Mouse (Mus musculus) left cerebral cortex, postnatal 36 days (tissue): Measurements from ENCODE around the gene Atf7. TPM values are rescaled to one million over a fixed set of nuclear protein-coding genes. Genes with fewer than 3 reads are reported as not detected.
A peak's percentile ranks its signal among the peaks of the same experiment; 100 is the strongest.
"Not testable (repeated sequence)": the region's sequence is repeated elsewhere in the genome, so short reads cannot be mapped to it uniquely, and the experiment has no call there.

Source experiments
- DNase-seq, 2 experiments: peaks; one replicate each; pipeline ENCODE4 v3.0.0; 2021 to 2022; ENCODE audit warnings: low spot score in 2 of 2, mixed read lengths in 1 of 2
- intact Hi-C: fragments of 180-260 bp; cut with DNase I; formaldehyde crosslinking; loops from one replicate; pipeline ENCODE4 v1.15.1; 2025
- total RNA-seq, 2 experiments: library from RNA; stranded (reverse); gene quantifications; 2 replicates each; pipeline ENCODE4 v1.2.3; 2021

Atf7 gene
- total RNA-seq, 2 experiments from 2014 or later: 27.1 to 43.0 TPM

DNA sequence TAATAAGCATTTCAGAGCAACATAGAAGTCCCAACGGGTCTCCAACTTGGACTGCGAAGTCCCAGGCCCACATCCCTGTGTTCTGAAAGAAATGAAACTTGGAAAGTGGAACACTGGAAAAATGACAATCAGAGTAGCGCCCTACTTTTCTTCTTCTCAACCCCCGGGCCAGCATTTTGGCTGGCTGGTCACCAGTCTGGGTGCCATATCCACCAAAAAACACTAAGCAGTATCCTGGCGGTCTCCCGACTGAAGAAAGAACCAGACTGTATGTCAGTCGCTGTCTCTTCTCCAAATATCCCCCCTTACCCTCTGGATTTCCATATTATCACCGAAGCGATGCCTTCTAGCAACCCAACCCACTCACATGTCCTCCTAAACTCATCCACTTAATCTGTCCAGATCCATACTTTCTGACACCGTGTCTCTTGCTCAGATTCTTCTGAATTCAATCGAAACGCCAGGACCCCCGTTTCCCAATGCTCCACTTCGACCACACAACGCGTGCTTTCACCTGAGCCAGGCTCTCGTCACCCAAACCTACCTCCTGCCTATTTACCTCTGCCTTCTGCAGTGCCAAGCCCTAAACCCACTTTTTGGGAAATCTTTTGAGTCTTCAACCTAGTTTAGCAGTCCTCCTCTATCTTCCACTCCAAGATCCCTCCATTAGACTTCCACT lies 834 bp downstream of the Atf7 start:
- peak; percentile 25 to 31 for DNase-seq
- intact Hi-C loops: loop anchor here (2.0 kb wide), 1 partner anchor 46 kb away; no protein-coding TSS in a partner anchor

DNA sequence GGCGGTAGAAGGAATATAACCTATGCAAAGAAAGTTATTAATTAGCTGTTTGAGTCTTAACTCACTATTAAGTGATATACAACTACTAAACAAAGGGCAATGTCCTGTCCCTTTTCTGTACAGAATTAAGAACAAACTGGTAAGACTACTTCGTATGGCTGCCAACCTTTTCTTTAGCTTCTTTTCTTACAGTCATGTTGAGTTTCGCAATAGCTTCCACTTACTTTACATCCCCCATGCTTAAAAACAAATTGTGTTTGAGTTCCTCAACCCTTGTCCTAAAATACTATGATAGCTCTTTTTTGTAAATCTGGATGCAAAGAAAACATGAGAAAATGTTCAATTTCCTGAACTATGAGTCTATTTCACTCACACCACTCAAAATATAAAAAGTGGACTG lies 2.1 kb downstream of the Atf7 start:
- DNase-seq: no peak
- intact Hi-C loops: no loop called here

DNA sequence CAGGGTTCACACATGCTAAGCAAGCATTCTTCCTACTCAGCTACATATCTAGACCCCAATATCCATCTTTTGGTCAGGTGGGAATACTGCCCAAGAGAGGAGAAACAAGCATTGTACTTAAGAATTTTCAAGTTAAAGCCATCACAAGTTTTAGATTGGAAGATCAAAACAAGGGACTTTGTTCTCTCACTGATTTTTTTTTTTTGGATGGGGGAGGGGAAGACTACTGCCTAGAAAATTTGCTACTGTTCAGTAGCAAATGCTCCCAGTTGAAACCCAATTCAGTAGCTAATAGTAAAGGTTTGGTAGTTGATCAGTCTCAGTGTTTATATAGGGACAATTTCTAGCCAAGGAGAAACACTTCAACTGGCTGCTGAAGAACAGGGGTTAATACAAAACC lies 2.7 kb downstream of the Atf7 start:
- intact Hi-C loops: no loop called here
- DNase-seq: no peak

DNA sequence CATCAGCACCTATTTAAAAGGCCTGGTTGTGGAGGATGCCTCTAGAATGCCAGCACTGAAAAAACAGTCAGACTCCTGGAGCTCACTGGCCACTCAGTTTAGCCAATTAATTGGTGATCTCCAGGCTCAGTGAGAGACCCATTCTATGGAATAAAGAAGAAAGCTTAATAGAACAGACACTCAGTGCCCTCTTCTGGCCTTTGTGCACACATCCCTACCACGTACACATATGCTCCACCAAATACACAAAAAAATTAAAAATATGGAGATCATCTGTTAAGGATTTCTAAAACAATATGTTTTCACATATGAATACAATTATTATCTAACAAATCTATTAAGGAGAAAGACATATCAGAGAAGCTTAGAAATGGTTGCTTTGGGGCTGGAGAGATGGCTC lies 4.5 kb downstream of the Atf7 start:
- intact Hi-C loops: no loop called here
- no peak for DNase-seq

DNA sequence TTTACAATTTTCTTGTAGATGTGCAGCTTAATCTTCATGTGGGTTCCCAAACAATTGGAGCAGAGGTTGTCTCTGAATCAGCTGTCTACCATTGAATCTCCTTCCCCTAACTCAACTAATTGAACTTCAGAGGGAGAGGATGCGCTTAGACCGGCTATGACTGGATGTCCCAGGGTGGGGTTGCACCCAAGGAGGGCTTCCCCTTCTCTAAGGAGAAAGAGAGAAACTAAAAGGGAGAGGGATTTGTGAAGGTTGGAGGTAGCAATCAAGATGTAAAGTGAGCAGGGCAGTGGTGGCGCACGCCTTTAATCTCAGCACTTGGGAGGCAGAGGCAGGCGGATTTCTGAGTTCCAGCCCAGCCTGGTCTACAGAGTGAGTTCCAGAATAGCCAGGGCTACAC lies 5.8 kb downstream of the Atf7 start:
- intact Hi-C loops: no loop called here
- DNase-seq: no peak

DNA sequence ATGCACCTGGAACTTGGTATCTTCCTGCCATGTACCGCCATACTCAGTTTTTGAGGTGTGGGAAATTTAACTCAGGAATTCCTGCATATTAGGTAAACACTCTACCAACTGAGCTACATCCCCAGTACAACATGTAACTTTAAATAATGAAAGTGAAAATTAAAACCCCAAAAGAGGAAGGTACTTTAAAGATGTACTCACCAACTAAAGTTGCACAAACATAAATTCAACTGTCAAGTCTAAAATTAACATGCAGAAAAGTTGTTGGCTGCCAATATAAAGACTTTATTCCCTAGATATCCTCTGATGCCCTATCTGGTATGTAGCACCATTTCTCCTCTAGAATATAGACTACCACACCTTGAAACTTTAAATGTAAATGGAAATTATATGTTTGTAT lies 7.6 kb downstream of the Atf7 start:
- no peak for DNase-seq
- intact Hi-C loops: no loop called here

DNA sequence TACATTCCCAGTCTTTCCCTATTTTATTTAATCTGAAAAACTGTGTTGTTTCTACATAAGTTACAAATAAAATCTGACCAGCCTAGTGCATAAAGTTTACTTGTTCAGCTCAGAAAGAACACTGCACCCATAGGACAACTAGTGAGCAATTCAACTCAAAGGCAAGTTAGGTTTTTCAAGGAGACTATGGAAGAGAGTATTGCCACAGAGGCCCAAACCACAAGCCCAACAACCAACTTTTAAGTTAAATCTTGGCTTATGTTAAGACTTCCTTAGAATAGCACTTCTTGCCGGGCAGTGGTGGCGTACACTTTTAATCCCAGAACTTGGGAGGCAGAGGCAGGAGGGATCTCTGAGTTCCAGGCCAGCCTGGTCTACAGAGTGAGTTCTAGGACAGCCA lies 9.1 kb downstream of the Atf7 start:
- intact Hi-C loops: no loop called here
- DNase-seq: no peak

DNA sequence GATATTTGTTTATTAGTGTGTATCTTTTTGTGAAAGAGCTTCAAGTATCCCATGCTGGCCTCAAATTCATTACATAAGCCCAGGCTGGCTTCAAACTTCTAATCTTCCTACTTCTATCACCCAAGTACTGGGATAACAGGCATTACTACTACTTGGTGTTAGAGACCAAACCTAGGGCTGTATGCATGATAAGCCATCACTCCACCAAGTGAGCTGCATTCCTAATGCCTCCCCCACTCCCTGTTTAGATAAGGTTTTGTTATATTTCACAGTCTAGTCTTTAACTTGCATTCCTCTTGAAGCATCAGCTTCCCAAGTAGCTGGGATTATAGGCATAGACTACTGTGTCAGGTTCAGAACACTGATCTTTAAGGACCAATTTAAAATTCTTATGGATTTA lies 11.0 kb downstream of the Atf7 start:
- intact Hi-C loops: no loop called here
- no peak for DNase-seq

DNA sequence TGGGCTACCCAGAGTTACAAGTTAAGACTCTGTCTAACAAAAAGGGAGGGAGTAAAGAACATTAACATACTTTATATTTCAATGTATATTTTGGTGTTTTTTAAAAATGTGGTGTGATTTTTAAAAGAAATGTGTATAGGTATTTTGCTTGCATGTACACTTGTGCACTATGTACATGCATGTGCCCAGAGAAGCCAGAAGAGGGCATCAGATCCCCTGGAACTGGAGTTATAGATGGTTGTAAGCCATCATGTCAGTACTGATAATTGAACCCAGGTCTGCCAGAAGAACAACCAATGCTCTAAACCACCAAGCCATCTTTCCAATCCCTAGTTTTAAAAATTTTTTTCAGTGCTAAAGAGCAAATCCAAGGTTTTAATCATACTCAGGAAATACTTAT lies 12.3 kb downstream of the Atf7 start:
- DNase-seq: no peak
- intact Hi-C loops: no loop called here

DNA sequence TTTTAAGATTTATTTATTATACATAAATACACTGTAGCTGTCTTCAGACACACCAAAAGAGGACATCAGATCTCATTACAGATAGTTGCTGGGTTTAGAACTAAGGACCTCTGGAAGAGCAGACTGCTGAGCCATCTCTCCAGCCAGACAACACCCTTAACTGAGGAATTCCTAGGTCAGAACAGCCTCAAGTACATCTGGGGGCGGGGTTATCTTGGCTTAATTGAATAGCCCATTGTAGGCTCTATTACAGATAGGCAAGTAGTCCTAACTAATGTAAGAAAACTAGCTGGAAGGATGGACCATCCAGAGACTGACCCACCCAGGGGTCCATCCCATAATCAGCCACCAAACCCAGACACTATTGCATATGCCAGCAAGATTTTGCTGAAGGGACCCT lies 16.7 kb downstream of the Atf7 start:
- DNase-seq, intact Hi-C loops: not testable (repeated sequence)

DNA sequence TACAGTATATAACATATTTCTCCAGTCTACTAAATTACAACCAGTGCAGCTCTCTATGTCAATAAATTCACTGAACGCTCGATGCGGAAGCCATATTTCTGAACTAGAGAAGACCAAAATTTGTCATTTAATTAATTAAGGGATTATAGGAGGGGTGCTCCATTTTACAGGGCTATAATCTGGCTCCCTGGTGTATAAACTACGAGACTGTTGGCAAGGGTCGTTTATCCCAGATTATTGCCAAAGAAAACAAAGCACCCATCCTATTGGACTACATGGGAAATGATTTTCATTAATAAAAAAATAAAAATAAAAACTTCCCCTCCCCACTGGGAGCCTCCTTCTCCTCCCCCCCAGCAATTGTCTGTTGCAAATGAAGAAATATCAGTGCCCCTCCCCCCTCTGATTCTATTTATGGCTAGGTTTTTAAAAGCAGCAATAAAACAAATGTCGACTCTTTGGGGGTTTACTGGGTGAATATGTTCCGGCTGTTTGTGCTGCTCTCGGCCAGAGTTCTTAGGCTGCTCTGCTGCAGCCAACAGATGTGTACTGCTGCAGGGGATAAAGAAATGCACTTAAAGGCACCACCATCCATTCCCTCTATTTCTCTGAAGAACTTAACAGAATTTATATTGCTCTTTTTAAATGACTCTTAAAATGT lies 31.1 kb downstream of the Atf7 start:
- intact Hi-C loops: no loop called here

DNA sequence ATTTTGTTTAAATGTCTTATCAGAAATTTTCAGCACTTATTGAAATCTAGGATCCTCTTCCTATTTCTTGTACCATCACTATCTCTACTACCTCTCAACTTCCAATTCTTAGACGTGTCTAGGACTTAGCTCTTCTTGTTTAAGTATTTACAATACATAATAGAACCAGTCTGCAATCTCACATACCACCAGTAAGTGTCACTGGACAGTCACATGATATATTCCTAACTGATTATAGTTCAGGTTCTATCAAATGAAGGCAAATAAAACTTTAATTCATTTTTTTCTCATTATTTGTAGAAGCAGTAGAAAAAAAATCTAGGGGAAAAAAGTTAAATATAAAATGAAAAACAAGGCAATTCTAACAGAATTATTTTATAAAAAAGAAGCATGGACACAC lies 32.6 kb downstream of the Atf7 start:
- no peak for DNase-seq
- intact Hi-C loops: no loop called here

More for the DNA sequence above, 31.1 kb downstream of the Atf7 start:
- DNase-seq: no peak

DNA sequence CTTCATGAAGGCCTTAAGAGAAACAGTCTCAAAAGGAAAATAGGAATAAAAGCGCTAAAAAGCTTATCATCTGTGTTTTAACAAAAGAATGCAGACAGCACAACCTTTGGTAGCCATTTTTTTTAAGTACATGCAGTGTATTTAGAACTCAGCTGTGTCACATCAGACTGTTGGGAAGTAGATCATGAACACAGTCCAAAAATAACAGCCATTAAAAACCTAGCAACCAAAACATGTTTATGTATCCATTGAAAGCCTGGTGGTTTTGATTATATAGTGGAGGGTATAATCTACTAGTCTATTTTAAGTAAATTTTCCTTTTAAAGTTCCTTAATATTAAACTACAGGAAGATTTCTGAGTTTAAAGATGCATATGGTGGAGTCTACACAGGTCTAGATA lies 34.7 kb downstream of the Atf7 start:
- no peak for DNase-seq
- intact Hi-C loops: no loop called here

DNA sequence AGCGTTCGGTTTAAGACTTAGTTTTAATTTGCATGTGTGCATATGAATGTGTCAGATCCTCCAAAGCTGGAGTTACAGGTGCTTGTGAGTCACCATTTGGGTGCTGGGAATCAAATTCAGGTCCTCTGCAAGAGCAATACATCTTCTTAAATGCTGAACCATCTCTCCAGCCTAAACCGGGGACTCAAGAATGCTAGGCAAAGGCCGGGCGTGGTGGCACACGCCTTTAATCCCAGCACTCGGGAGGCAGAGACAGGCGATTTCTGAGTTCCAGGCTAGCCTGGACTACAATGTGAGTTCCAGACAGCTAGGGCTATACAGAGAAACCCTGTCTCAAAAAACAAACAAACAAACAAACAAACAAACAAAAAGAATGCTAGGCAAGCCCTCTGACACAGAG lies 35.4 kb downstream of the Atf7 start:
- no peak for DNase-seq
- intact Hi-C loops: no loop called here

DNA sequence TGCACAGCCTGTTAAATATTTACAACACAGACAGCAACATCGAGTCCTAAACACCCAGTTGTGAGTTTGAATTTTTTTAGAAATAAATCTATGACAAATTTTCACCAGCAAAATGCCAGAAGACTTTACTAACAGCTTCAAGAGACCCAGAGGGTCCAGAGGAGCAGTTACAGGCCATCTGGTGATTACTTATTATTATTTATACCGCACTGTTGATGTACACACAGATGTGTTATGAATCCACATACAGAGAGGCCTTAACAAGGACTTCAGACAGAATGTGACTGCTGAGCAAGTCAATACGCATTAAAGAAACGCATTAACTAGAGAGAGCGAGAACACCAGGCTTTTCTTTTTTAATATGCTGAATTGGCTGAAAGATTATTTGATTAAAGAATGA lies 39.8 kb downstream of the Atf7 start:
- DNase-seq: no peak
- intact Hi-C loops: no loop called here

DNA sequence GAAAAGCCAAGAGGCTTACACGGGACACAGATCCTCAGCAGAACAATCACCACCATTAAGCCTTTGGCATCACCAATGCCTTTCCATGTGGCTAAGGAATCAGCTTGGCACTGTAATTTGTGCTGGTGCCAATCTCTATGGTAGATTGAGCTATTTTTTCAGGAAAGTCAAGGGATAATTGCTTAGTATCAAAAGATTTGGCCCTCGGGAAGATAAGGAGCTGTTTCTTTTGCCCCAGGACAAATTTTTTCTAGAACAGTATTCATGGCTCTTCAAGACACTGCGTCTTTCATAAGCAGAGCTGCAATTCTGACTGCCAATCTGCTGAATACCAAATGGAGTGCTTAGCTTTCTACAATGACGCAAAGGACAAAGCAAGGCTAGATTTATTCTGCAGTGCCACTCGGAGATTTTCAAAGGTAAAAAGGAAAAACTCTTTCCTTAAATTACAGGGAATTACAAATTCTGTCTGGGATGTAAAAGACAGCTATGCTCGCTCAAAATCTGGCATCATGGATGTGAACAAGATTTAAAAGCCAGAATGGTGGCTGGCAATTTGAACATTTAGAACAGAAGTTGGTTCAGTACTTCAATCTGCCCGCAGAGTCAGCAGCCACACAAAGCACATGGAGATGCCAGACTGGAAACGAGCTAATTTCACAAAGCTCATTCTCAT lies 41.4 kb downstream of the Atf7 start:
- peak; percentile 36 to 43 for DNase-seq
- intact Hi-C loops: loop anchor here (5.0 kb wide), 1 partner anchor 43 kb away; the partner anchor contains the start of genes Atf7 and Gm28047

DNA sequence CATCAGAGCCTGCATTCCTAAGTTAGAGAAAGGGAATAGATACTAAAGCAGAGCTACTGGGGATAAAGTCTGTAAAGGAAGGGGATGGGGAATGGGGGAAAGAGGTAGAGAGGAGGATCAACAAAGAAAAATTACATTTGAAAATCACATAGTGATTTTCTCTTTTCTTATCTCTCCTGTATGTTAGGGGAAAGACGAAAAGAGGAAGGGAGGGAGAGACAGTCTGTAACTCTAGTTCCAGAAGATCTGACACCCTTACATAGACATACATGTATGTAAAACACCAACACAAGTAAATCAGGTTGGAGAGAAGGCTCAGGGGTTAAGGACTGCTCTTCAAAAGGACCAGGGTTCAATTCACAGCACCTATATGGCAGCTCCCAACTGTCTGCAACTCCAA lies 44.1 kb downstream of the Atf7 start:
- intact Hi-C loops: loop anchor here (5.0 kb wide), 1 partner anchor 46 kb away; the partner anchor contains the start of genes Atf7 and Gm28047

DNA sequence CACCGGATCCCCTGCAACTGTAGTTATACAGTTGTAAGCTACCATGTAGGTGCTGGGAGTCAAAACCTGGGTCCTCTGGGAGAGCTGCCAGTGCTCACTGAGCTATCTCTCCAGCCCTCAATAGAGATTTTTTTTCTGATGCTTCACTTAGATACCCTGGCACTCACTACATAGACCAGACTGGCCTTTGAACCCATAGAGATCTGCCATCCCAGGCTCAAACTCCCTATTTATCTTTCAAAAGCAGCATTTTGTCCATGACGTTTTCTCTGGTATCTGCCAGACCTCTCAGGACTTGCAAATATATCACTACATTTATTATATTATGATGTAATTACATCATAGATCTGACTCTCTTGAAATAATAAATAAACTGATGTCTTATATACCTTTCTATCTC lies 46.9 kb downstream of the Atf7 start:
- no peak for DNase-seq
- intact Hi-C loops: no loop called here

More for the DNA sequence above, 44.1 kb downstream of the Atf7 start:
- no peak for DNase-seq

DNA sequence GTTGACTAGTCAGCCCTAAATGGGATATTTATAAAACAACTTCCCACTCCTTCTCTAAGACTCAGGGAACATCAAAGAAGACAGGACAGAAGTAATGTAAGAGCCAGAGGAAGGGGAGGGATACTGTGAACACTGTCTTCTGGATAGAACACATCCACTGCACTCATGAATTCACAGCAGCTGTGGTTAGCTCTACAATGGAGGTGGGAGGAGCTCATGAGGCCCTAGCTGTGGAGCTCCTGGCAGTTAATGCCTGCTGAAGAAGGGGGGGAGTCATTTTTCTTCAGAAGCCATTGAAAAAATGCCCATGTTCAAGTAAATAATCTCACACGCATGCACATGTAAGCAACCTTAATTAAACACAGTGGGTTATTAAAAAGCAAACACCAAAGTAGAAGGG lies 48.3 kb downstream of the Atf7 start:
- DNase-seq: no peak
- intact Hi-C loops: no loop called here

DNA sequence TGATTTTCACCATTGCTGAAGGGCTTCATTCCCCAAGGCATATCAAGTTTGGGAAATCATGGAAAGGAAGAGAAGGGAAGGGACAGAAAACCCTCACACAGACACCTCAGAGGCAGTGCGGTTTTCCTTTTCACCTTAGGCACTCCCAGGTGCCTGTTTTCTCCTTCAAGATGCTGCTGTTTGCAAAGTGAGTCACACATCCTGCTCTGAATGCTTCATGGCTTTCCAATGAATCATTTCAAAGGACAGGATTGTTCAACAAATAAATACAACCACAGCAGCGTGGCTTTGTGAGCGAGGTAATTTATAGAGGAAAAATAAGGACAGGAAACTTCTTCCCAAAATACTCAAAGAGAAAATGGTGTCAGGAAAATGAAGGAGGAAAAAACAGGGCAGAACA lies 53.2 kb downstream of the Atf7 start:
- intact Hi-C loops: no loop called here
- DNase-seq: no peak

DNA sequence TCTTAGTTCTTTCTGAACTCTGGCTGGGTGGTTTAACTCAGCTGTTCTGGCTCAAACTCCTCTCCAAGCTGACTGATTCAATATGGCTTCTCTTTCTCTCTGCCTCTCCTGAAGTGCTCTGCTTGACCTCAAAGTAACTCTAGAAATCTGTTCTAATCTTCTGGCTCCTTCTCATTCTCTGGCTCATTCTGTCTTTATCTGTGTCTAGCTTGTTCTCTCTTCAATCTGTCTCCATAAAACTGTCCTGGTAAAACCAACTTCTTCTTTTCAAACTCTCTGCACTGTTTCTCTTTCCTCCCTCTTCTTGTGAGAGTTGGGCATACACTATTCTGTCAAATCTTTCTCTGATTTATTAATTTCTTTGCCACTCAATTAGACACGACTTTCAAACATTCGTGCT lies 57.4 kb downstream of the Atf7 start:
- no peak for DNase-seq
- intact Hi-C loops: no loop called here
